14 mouse cellular contexts compared by ENCODE assay signal in genomic region chr12:81088131-81088530, GRCm38 (mm10).
"Had no signal": no experiment of that assay in that cellular context is flagged by ENCODE, and none has a peak within 500 bp of the region (broad histone marks: within the 10 kb centered on the region; RNA-seq: fewer than 3 reads in every experiment).

No protein-coding gene starts in this region.

- DNase-seq: retina, postnatal 1 day; right cerebral cortex, adult 18-20 months; right cerebral cortex, postnatal 14 days; right cerebral cortex, postnatal 25 days; right cerebral cortex, postnatal 4 days; spleen, adult 18-20 months; thymus, adult 18-20 months; thymus, adult 2 months; thymus, postnatal 25 days; thymus, postnatal 36 days; thymus, postnatal 4 days had no signal

- H3K4me3 ChIP-seq: neural tube, embryonic 15.5 days; stomach, embryonic 15.5 days had no signal

- H3K9ac ChIP-seq: neural tube, embryonic 15.5 days; stomach, embryonic 15.5 days had no signal

- H3K9me3 ChIP-seq: neural tube, embryonic 15.5 days; stomach, embryonic 15.5 days had no signal

- H3K36me3 ChIP-seq: neural tube, embryonic 15.5 days; stomach, embryonic 15.5 days had no signal

- H3K27ac ChIP-seq: neural tube, embryonic 15.5 days; stomach, embryonic 15.5 days; stomach, postnatal 0 days had no signal

- H3K4me2 ChIP-seq: neural tube, embryonic 15.5 days; stomach, embryonic 15.5 days had no signal

- H3K27me3 ChIP-seq: neural tube, embryonic 15.5 days; stomach, embryonic 15.5 days had no signal

- H3K4me1 ChIP-seq: stomach, embryonic 15.5 days had no signal
